ENCODE assay signal across 8 mouse cellular contexts in the genomic region with DNA sequence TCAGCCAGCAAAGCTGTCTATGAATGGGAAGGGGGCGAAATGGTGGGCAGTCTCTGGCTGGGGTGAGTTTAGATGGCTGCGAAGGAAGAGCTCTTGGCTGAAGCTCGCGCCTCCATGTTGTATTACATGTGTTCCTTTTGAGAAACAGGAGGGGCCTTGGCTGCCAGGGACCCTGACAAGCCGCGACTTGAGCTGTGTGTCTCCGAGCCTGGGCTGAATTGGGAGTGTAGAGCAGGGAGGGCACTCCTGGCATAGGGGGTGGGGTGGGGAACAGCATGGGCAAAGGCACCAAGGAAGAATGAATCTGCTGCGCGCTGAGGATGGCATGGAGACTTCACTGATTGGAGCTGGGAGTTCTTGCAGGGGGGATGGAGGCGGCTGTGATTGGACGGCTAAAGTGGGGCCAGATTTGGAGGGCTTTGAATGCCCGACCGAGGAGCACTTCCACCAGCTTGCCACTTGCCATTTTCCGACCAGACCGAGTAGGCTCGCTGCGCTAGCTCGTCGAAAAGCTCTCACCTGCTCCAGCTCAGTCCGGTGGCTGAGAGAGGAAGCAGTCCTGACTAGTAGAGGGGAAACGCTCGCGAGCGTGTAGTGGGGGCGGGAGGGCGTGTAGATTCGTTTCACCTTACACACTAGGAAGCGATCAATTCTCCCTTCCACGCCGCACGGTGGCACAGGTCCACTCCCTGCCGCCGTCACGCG. TPM values are rescaled to one million over a fixed set of nuclear protein-coding genes. Genes with fewer than 3 reads are reported as not detected.
DNase-seq lines count a peak whose midpoint lies in the region; ATAC-seq and TF ChIP-seq lines count a peak whose summit lies in the region.

No protein-coding gene starts in this region.

- intact Hi-C loops in heart, postnatal 14 days (cut with DNase I), result loop anchor here (5.0 kb wide), 2 partner anchors 74 to 141 kb away; no protein-coding TSS in a partner anchor

- H3K27me3 ChIP-seq in forebrain, embryonic 15.5 days, result no peaks in the 10 kb centered on the region
- H3K27me3 ChIP-seq in liver, postnatal 0 days (ENCODE audit: insufficient read depth, low read length), result no peaks in the 10 kb centered on the region
- no peaks in the 10 kb centered on the region for H3K27me3 ChIP-seq in neural tube, embryonic 13.5 days
- no peaks in the 10 kb centered on the region for H3K27me3 ChIP-seq in testis, adult 2 months (ENCODE audit: control insufficient read depth, insufficient read depth, low read length)

- WGBS in forebrain, embryonic 15.5 days, result under 1% methylated on average over 35 of the region's 35 CpGs
- 4% methylated on average over 34 of the region's 35 CpGs for WGBS in liver, postnatal 0 days (ENCODE audit: insufficient replicate concordance)
- WGBS in neural tube, embryonic 13.5 days, result 2% methylated on average over 28 of the region's 35 CpGs

- peak overlapping the region; percentile 65 to 91 for H3K4me3 ChIP-seq in ES-E14 (ENCODE audit: insufficient read depth in 1 of 2, low read depth in 1 of 2, low read length in 2 of 2, poor library complexity in 1 of 2, severe bottlenecking in 1 of 2)
- H3K4me3 ChIP-seq in forebrain, embryonic 15.5 days, result peak overlapping the region; percentile 98
- H3K4me3 ChIP-seq in liver, postnatal 0 days (ENCODE audit: low read depth, low read length), result peak overlapping the region; percentile 98
- H3K4me3 ChIP-seq in neural tube, embryonic 13.5 days, result peak overlapping the region; percentile 92
- peak overlapping the region; percentile 97 for H3K4me3 ChIP-seq in testis, adult 2 months (ENCODE audit: control insufficient read depth, low read depth, low read length)

- in situ Hi-C loops in ES-E14 (cut with MboI; ENCODE audit: low sequenced_read_pairs in 2 of 2, unreplicated experiment in 2 of 2), result no loop called here

- peak overlapping the region; percentile 99 for H3K27ac ChIP-seq in ES-E14 (ENCODE audit: insufficient read depth, low read depth, low read length, poor library complexity, severe bottlenecking)
- peak overlapping the region; percentile 100 for H3K27ac ChIP-seq in forebrain, embryonic 15.5 days (replicated peaks)
- H3K27ac ChIP-seq in liver, postnatal 0 days (ENCODE audit: low read depth), result peak overlapping the region; percentile 99
- H3K27ac ChIP-seq in neural tube, embryonic 13.5 days (replicated peaks), result peak overlapping the region; percentile 100
- H3K27ac ChIP-seq in testis, adult 2 months (ENCODE audit: control insufficient read depth, insufficient read depth, low read depth, low read length), result peak overlapping the region; percentile 87

- H3K4me1 ChIP-seq in ES-E14 (ENCODE audit: control insufficient read depth in 2 of 2, insufficient read depth in 2 of 2, low read length in 2 of 2, poor library complexity in 1 of 2), result peaks cover 4 to 10% of the 10 kb centered on the region in 2 experiments; a peak in 3 of 4 replicates
- peaks cover 19% of the 10 kb centered on the region for H3K4me1 ChIP-seq in forebrain, embryonic 15.5 days
- peaks cover 12% of the 10 kb centered on the region for H3K4me1 ChIP-seq in liver, postnatal 0 days (ENCODE audit: insufficient read depth)
- peaks cover 25% of the 10 kb centered on the region for H3K4me1 ChIP-seq in neural tube, embryonic 13.5 days (replicated peaks)
- peaks cover 12% of the 10 kb centered on the region for H3K4me1 ChIP-seq in testis, adult 2 months (ENCODE audit: control insufficient read depth, insufficient read depth, low read length)

- H3K9me3 ChIP-seq in ES-E14 (ENCODE audit: control insufficient read depth, insufficient read depth, low read depth, low read length), result no peaks in the 10 kb centered on the region
- H3K9me3 ChIP-seq in forebrain, embryonic 15.5 days, result no peaks in the 10 kb centered on the region
- H3K9me3 ChIP-seq in liver, postnatal 0 days (ENCODE audit: low read length), result no peaks in the 10 kb centered on the region
- H3K9me3 ChIP-seq in neural tube, embryonic 13.5 days, result no peaks in the 10 kb centered on the region

- peak; percentile 17 for TF ChIP-seq CTCF in liver, postnatal 0 days (IDR thresholded peaks at IDR 0.05; ENCODE audit: low read depth)
- TF ChIP-seq CTCF in testis, adult 2 months (IDR thresholded peaks at IDR 0.05; ENCODE audit: control insufficient read depth, insufficient read depth, insufficient replicate concordance, low read depth, low read length), result 0 out of 2 replicates have a peak, but pooled peaks have one; percentile 7

- peak; percentile 49; the same call in 1 of the 2 replicates for TF ChIP-seq POLR2A in testis, adult 2 months (IDR thresholded peaks at IDR 0.05; ENCODE audit: control insufficient read depth, low read depth, low read length)

- TF ChIP-seq EP300 in liver, postnatal 0 days (IDR thresholded peaks at IDR 0.05; ENCODE audit: low read depth), result no peak

- peak overlapping the region; percentile 57 for H3K4me2 ChIP-seq in forebrain, embryonic 15.5 days (replicated peaks)
- H3K4me2 ChIP-seq in liver, postnatal 0 days (ENCODE audit: low read depth, low read length), result peak overlapping the region; percentile 91
- peak overlapping the region; percentile 67 for H3K4me2 ChIP-seq in neural tube, embryonic 13.5 days

- H3K36me3 ChIP-seq in ES-E14 (ENCODE audit: control insufficient read depth, insufficient read depth, low read length, poor library complexity, severe bottlenecking), result no peaks in the 10 kb centered on the region
- no peaks in the 10 kb centered on the region for H3K36me3 ChIP-seq in forebrain, embryonic 15.5 days
- H3K36me3 ChIP-seq in liver, postnatal 0 days (replicated peaks; ENCODE audit: insufficient read depth, low read length), result no peaks in the 10 kb centered on the region
- no peaks in the 10 kb centered on the region for H3K36me3 ChIP-seq in neural tube, embryonic 13.5 days
- H3K36me3 ChIP-seq in testis, adult 2 months (ENCODE audit: control insufficient read depth, insufficient read depth, low read length), result no peaks in the 10 kb centered on the region

- ATAC-seq in forebrain, embryonic 15.5 days (replicated peaks), result peak; percentile 94
- ATAC-seq in liver, postnatal 0 days, result peak; percentile 70
- ATAC-seq in neural tube, embryonic 13.5 days (ENCODE audit: low read depth), result peak; percentile 91

- peak overlapping the region; percentile 100 for H3K9ac ChIP-seq in ES-E14 (ENCODE audit: insufficient read depth, low read depth, low read length, poor library complexity, severe bottlenecking)
- peak overlapping the region; percentile 93 for H3K9ac ChIP-seq in forebrain, embryonic 15.5 days (replicated peaks)
- peak overlapping the region; percentile 99 for H3K9ac ChIP-seq in liver, postnatal 0 days (replicated peaks)
- peak overlapping the region; percentile 96 for H3K9ac ChIP-seq in neural tube, embryonic 13.5 days

- peak; percentile 83 for DNase-seq in ES-E14 (ENCODE audit: low read depth, low spot score)
- peak; percentile 78 for DNase-seq in cerebellum, adult 11-12 months
- peak; percentile 54 to 74 for DNase-seq in heart, postnatal 14 days
- peak; percentile 82 for DNase-seq in layer of hippocampus, adult 11-12 months (ENCODE audit: low spot score)
- DNase-seq in liver, postnatal 0 days, result peak; percentile 80

TF ChIP-seq in ES-E14, 5 proteins besides CTCF, POLR2A, EP300 and RAD21:
- TF ChIP-seq ZC3H11A (IDR thresholded peaks at IDR 0.05; ENCODE audit: borderline replicate concordance, low read depth, low read length), result no peak
- 0 out of 2 replicates have a peak, but pooled peaks have one; percentile 43 for TF ChIP-seq HCFC1 (IDR thresholded peaks at IDR 0.05; ENCODE audit: borderline replicate concordance, insufficient read depth, low read length)
- peak; percentile 26; the same call in 1 of the 2 replicates for TF ChIP-seq CHD2 (IDR thresholded peaks at IDR 0.05; ENCODE audit: low read depth, low read length)

RNA-seq across cellular contexts. Expression of a gene that starts 0.6 kb away (rescaled TPM):
- 19.9 and 23.8 TPM in 2 replicates for total RNA-seq in ES-E14 (2012; rRNA removed)
- polyA plus RNA-seq in forebrain, embryonic 15.5 days (2015; fragmentation: Nextera tagmentation; extraction: Ambion mirVana), result 16.7 and 16.9 TPM in 2 replicates
- 10 to 100 TPM; 11.4 to 11.6 TPM for total RNA-seq in heart, postnatal 14 days (2021)
- 2.5 TPM in 2 replicates for polyA plus RNA-seq in liver, postnatal 0 days (2015; fragmentation: Nextera tagmentation; extraction: Ambion mirVana)
- polyA plus RNA-seq in neural tube, embryonic 13.5 days (2015; fragmentation: Nextera tagmentation; extraction: Ambion mirVana), result 15.0 and 17.2 TPM in 2 replicates
- 5.6 and 6.4 TPM in 2 replicates for polyA plus RNA-seq in testis, adult 2 months (2012; rRNA removed)

RNA-seq across cellular contexts. Expression of a gene that starts 39.4 kb away (rescaled TPM):
- 24.9 and 41.5 TPM in 2 replicates for total RNA-seq in ES-E14 (2012; rRNA removed)
- polyA plus RNA-seq in forebrain, embryonic 15.5 days (2015; fragmentation: Nextera tagmentation; extraction: Ambion mirVana), result 39.9 and 40.2 TPM in 2 replicates
- total RNA-seq in heart, postnatal 14 days (2021), result 1 to 10 TPM; 2.6 TPM
- polyA plus RNA-seq in liver, postnatal 0 days (2015; fragmentation: Nextera tagmentation; extraction: Ambion mirVana), result 4.1 and 4.9 TPM in 2 replicates
- polyA plus RNA-seq in neural tube, embryonic 13.5 days (2015; fragmentation: Nextera tagmentation; extraction: Ambion mirVana), result 36.4 and 38.6 TPM in 2 replicates
- polyA plus RNA-seq in testis, adult 2 months (2012; rRNA removed), result 29.3 and 38.0 TPM in 2 replicates

Comparison
In these comparisons a context has a peak if more than half of its experiments do, and no peak if none do; other contexts are left out.
1. Peak in every context shown above with its lines: DNase-seq, ATAC-seq, H3K4me3 ChIP-seq and H3K27ac ChIP-seq.